Mouse (Mus musculus) lung, adult 2 months (tissue): ENCODE measurements around the gene Aup1. TPM values are rescaled to one million over a fixed set of nuclear protein-coding genes. Genes with fewer than 3 reads are reported as not detected.

Source experiments
- DNase-seq: peaks from one replicate; pipeline ENCODE4 v3.0.0; 2022
- H3K4me1 ChIP-seq: fragments of 200-500 bp; 2 replicates; pipeline ENCODE4 v1.6.1; 2011; ENCODE audit warnings: low read length; ENCODE audit not compliant: control insufficient read depth, insufficient read depth
- H3K4me3 ChIP-seq: fragments of 200-500 bp; replicated peaks from 2 replicates; pipeline ENCODE3; 2011; ENCODE audit warnings: low read depth, mild to moderate bottlenecking, control low read depth, low read length; ENCODE audit errors: extremely low read depth
- CTCF ChIP-seq: fragments of 200-500 bp; IDR thresholded peaks from 2 replicates; pipeline ENCODE4 v1.5.1; 2011; ENCODE audit warnings: mild to moderate bottlenecking, low read length, control low read depth; ENCODE audit not compliant: insufficient read depth
- POLR2A ChIP-seq: fragments of 200-500 bp; IDR thresholded peaks from 2 replicates; pipeline ENCODE4 v1.6.1; 2011; ENCODE audit warnings: low read depth, mild to moderate bottlenecking, control low read depth, low read length, borderline replicate concordance; ENCODE audit errors: extremely low read depth
- WGBS: fragments of 180-500 bp; shearing (Covaris S2); methylation state at CpG from one replicate; pipeline ENCODE4 v1.1.7; 2018; 5-methylcytosine and 5-hydroxymethylcytosine counted together
- polyA plus RNA-seq: library from polyadenylated mRNA; depleted of rRNA; stranded (reverse); fragments of >200 nt; gene quantifications from 2 replicates; pipeline ENCODE4 v1.2.3, GENCODE M21; 2012; rRNA removed

Gene Aup1
- polyA plus RNA-seq = 389 and 538 TPM in 2 replicates

- WGBS = under 1% methylated on average over 64 of the region's 64 CpGs
- H3K4me3 ChIP-seq = peak within 1 kb of the TSS; percentile 73
- peaks cover 12% of the 10 kb centered on the region for H3K4me1 ChIP-seq
- DNase-seq = peak; percentile 94
- TF ChIP-seq CTCF = no peak
- peak; percentile 75 for TF ChIP-seq POLR2A
Measured at GRCm38 (mm10) chr6:83054074-83054851, at the start of gene Aup1. Gene Aup1 (plus strand): TSS chr6:83054521.

- Histone ChIP-seq H3K4me1 (peaks cover 14% of the 10 kb centered on the region), H3K4me3 (no peak overlapping the region)
- 29% methylated on average over 7 of the region's 7 CpGs for WGBS
- TF ChIP-seq CTCF (no peak), POLR2A (no peak)
- DNase-seq = peak; percentile 32
Measured at GRCm38 (mm10) chr6:83004872-83005271, 49.4 kb upstream of the Aup1 start.

GRCm38 (mm10) chr6:83005444-83006011 lies 48.8 kb upstream of the Aup1 start:
- 76% methylated on average over 10 of the region's 10 CpGs for WGBS
- H3K4me3 ChIP-seq = no peak overlapping the region
- no peak for DNase-seq

GRCm38 (mm10) chr6:83006114-83006513 lies 48.2 kb upstream of the Aup1 start:
- TF ChIP-seq POLR2A (no peak), CTCF (no peak)
- no peak for DNase-seq
- WGBS = 76% methylated on average over 6 of the region's 6 CpGs
- peaks cover 14% of the 10 kb centered on the region for H3K4me1 ChIP-seq
- H3K4me3 ChIP-seq = no peak overlapping the region

More at GRCm38 (mm10) chr6:83005444-83006011, 48.8 kb upstream of the Aup1 start:
- TF ChIP-seq POLR2A (no peak), CTCF (no peak)
- peaks cover 14% of the 10 kb centered on the region for H3K4me1 ChIP-seq

GRCm38 (mm10) chr6:83008659-83009058 lies 45.7 kb upstream of the Aup1 start:
- Histone ChIP-seq H3K4me1 (peaks cover 17% of the 10 kb centered on the region), H3K4me3 (no peak overlapping the region)
- no peak for DNase-seq
- TF ChIP-seq POLR2A (no peak), CTCF (no peak)
- WGBS = 20% methylated on average over 3 of the region's 3 CpGs

- DNase-seq = no peak
- no peak overlapping the region for H3K4me3 ChIP-seq
- 23% methylated on average over 7 of the region's 7 CpGs for WGBS
- TF ChIP-seq POLR2A = no peak
- TF ChIP-seq CTCF = no peak
- H3K4me1 ChIP-seq = peaks cover 17% of the 10 kb centered on the region
Measured at GRCm38 (mm10) chr6:83010010-83010409, 44.3 kb upstream of the Aup1 start.

- WGBS = 79% methylated on average over 7 of the region's 7 CpGs
- TF ChIP-seq CTCF = no peak
- no peak for TF ChIP-seq POLR2A
- peaks cover 15% of the 10 kb centered on the region for H3K4me1 ChIP-seq
- no peak for DNase-seq
- H3K4me3 ChIP-seq = no peak overlapping the region
Measured at GRCm38 (mm10) chr6:83011255-83011654, 43.1 kb upstream of the Aup1 start.

GRCm38 (mm10) chr6:83011756-83012155 lies 42.6 kb upstream of the Aup1 start:
- TF ChIP-seq POLR2A = no peak
- no peak for TF ChIP-seq CTCF
- WGBS = 79% methylated on average over 6 of the region's 6 CpGs
- DNase-seq = no peak
- Histone ChIP-seq H3K4me1 (peaks cover 15% of the 10 kb centered on the region), H3K4me3 (no peak overlapping the region)

- Histone ChIP-seq H3K4me1 (peaks cover 17% of the 10 kb centered on the region), H3K4me3 (no peak overlapping the region)
- no peak for TF ChIP-seq POLR2A
- no peak for TF ChIP-seq CTCF
- DNase-seq = no peak
- 71% methylated on average over 5 of the region's 5 CpGs for WGBS
Measured at GRCm38 (mm10) chr6:83013444-83013843, 40.9 kb upstream of the Aup1 start.

- TF ChIP-seq POLR2A = no peak
- TF ChIP-seq CTCF = no peak
- peak overlapping the region; percentile 2 for H3K4me3 ChIP-seq
- WGBS = 47% methylated on average over 12 of the region's 12 CpGs
- DNase-seq = no peak
- peaks cover 15% of the 10 kb centered on the region for H3K4me1 ChIP-seq
Measured at GRCm38 (mm10) chr6:83014482-83015466, 39.5 kb upstream of the Aup1 start.
